Mouse (Mus musculus): ENCODE measurements at regions not wholly inside any gene's neighbourhood (a gene's known extent, or its start where the extent isn't known, plus 50 kb on each side); places are given as distances from the start of the nearest gene placed in this dataset.

DNA sequence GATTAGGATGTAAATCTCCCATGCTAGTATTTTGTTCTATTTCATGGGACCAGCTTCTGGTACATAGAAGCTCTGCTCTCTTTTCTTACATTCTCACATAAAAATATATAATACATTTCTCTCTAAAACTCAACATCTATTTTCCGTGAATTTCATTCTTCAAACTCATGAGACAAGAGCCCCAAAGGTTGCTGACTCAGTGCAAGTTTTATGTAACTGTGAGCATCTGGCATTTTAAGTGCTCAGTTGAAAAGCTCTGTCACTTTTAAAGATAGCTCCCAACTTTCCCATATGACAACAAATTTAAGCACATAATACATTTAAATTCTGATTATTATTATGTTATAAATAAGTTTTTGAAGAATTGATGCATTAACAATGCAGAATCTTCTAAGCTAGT is 268.5 kb downstream of the AW209491 start:
- Histone ChIP-seq H3K4me1 (ENCODE audit: control insufficient read depth in 1 of 2, insufficient read depth in 2 of 2, low read length in 2 of 2) (no peaks in the 10 kb centered on the region), H3K27ac (ENCODE audit: control insufficient read depth, low read depth, low read length) (no peak overlapping the region), H3K79me2 (ENCODE audit: control insufficient read depth, insufficient read depth, low read length, poor library complexity) (no peaks in the 10 kb centered on the region), H3K9ac (ENCODE audit: control insufficient read depth, low read depth, low read length, poor library complexity, severe bottlenecking) (no peak overlapping the region), H3K27me3 (ENCODE audit: control insufficient read depth in 1 of 2, insufficient read depth in 2 of 2, low read length in 2 of 2) (no peaks in the 10 kb centered on the region), H3K4me3 (ENCODE audit: control insufficient read depth in 1 of 2, insufficient read depth in 1 of 2, low read depth in 2 of 2, low read length in 2 of 2) (no peak overlapping the region), H3K9me3 (replicated peaks; ENCODE audit: insufficient read depth, low read length) (no peaks in the 10 kb centered on the region), H3K36me3 (ENCODE audit: control insufficient read depth in 1 of 2, insufficient read depth in 2 of 2, low read length in 2 of 2) (no peaks in the 10 kb centered on the region)
- no peak for DNase-seq (ENCODE audit: low read depth, low spot score)
- TF ChIP-seq MYB (IDR thresholded peaks at IDR 0.05; ENCODE audit: low read depth, low read length) (no peak), NRF1 (IDR thresholded peaks at IDR 0.05; ENCODE audit: insufficient read depth, low read depth, low read length, poor library complexity, severe bottlenecking) (no peak), USF1 (IDR thresholded peaks at IDR 0.05; ENCODE audit: low read depth, low read length) (no peak), KAT2A (conservative IDR thresholded peaks at IDR 0.05; ENCODE audit: low read depth, low read length) (no peak), SMC3 (IDR thresholded peaks at IDR 0.05; ENCODE audit: low read depth, low read length) (no peak), MAX (IDR thresholded peaks at IDR 0.05; ENCODE audit: low read length) (no peak), CTCF (IDR thresholded peaks at IDR 0.05 in 2 of 3, conservative IDR thresholded peaks at IDR 0.05 in 1 of 3; ENCODE audit: control insufficient read depth in 1 of 3, insufficient read depth in 1 of 3, low read depth in 2 of 3, low read length in 3 of 3, poor library complexity in 1 of 3, severe bottlenecking in 1 of 3) (no peak), MXI1 (IDR thresholded peaks at IDR 0.05; ENCODE audit: low read depth, low read length) (no peak), POLR2AphosphoS5 (IDR thresholded peaks at IDR 0.05; ENCODE audit: borderline replicate concordance, low read depth, low read length) (no peak), TAL1 (IDR thresholded peaks at IDR 0.05; ENCODE audit: low read length) (no peak), MAZ (IDR thresholded peaks at IDR 0.05; ENCODE audit: low read depth, low read length) (no peak), HCFC1 (IDR thresholded peaks at IDR 0.05; ENCODE audit: low read depth, low read length) (no peak)

DNA sequence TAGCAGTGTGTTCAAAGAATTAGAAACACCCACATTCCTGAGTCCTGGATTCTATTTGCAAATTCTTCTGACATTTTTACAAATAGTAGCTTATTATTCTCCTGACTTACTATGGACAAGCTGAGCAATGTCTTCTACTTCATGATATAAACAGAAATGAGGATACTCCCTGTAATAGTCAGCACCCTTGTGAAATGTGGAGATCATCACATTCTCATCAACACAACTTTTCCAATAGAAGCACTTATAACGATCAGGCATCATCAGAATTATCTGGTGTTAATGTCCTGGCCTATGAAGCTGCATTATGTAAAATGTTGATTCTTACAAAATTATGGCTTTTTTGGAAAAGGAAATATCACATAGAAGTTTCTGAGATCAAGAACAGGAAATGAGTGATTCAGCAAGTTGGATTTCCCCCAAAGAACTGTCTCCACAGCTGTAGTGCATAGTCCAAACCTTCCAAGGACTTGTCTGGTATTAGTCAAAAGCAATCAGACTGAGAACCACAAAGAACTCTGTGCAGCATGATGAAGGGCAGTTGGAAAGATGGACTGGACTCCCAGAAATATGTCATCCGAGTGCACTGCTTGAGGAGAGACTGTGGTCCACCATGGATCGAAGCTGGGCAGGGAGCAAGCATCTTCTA is 300.3 kb downstream of the AW209491 start:
- no peak for TF ChIP-seq GATA1 (IDR thresholded peaks at IDR 0.05; ENCODE audit: low read depth, low read length)
- no peak for TF ChIP-seq TCF12 (IDR thresholded peaks at IDR 0.05; ENCODE audit: low read depth, low read length)
- TF ChIP-seq KAT2A (conservative IDR thresholded peaks at IDR 0.05; ENCODE audit: low read depth, low read length): no peak
- TF ChIP-seq CTCF (IDR thresholded peaks at IDR 0.05 in 2 of 3, conservative IDR thresholded peaks at IDR 0.05 in 1 of 3; ENCODE audit: control insufficient read depth in 1 of 3, insufficient read depth in 1 of 3, low read depth in 2 of 3, low read length in 3 of 3, poor library complexity in 1 of 3, severe bottlenecking in 1 of 3): no peak
- TF ChIP-seq ZNF384 (IDR thresholded peaks at IDR 0.05; ENCODE audit: low read depth, low read length): no peak
- TF ChIP-seq SIN3A (IDR thresholded peaks at IDR 0.05; ENCODE audit: low read length): no peak
- TF ChIP-seq MYB (IDR thresholded peaks at IDR 0.05; ENCODE audit: low read depth, low read length): no peak
- no peak for TF ChIP-seq MYC (IDR thresholded peaks at IDR 0.05; ENCODE audit: low read depth, low read length)
- no peak for TF ChIP-seq TAL1 (IDR thresholded peaks at IDR 0.05; ENCODE audit: low read length)
- Histone ChIP-seq H3K27me3 (ENCODE audit: control insufficient read depth in 1 of 2, insufficient read depth in 2 of 2, low read length in 2 of 2) (no peaks in the 10 kb centered on the region), H3K27ac (ENCODE audit: control insufficient read depth, low read depth, low read length) (no peak overlapping the region)

More for the DNA sequence above, 300.3 kb downstream of the AW209491 start:
- Histone ChIP-seq H3K9ac (ENCODE audit: control insufficient read depth, low read depth, low read length, poor library complexity, severe bottlenecking) (no peak overlapping the region), H3K9me3 (replicated peaks; ENCODE audit: insufficient read depth, low read length) (no peaks in the 10 kb centered on the region), H3K4me3 (ENCODE audit: control insufficient read depth in 1 of 2, insufficient read depth in 1 of 2, low read depth in 2 of 2, low read length in 2 of 2) (no peak overlapping the region), H3K79me2 (ENCODE audit: control insufficient read depth, insufficient read depth, low read length, poor library complexity) (no peaks in the 10 kb centered on the region), H3K4me1 (ENCODE audit: control insufficient read depth in 1 of 2, insufficient read depth in 2 of 2, low read length in 2 of 2) (no peaks in the 10 kb centered on the region), H3K36me3 (ENCODE audit: control insufficient read depth in 1 of 2, insufficient read depth in 2 of 2, low read length in 2 of 2) (no peaks in the 10 kb centered on the region)
- no peak for DNase-seq (ENCODE audit: low read depth, low spot score)
